Mouse (Mus musculus) ES-E14 (cell line): ENCODE data around the gene Disp1.

Experiments
- CHD2 ChIP-seq: IDR thresholded peaks from 2 replicates; pipeline ENCODE4 v1.6.1; 2014; ENCODE audit warnings: mild to moderate bottlenecking, low read depth, low read length, inconsistent platforms
- MAFK ChIP-seq: IDR thresholded peaks from 2 replicates; pipeline ENCODE4 v1.6.1; 2014; ENCODE audit warnings: mild to moderate bottlenecking, low read depth, low read length, inconsistent platforms; ENCODE audit not compliant: insufficient read depth
- ZC3H11A ChIP-seq: IDR thresholded peaks from 2 replicates; pipeline ENCODE4 v1.6.1; 2012; ENCODE audit warnings: low read depth, mild to moderate bottlenecking, inconsistent platforms, low read length, borderline replicate concordance
- ZNF384 ChIP-seq: IDR thresholded peaks from 2 replicates; pipeline ENCODE4 v1.6.1; 2012; ENCODE audit warnings: low read depth, low read length, inconsistent platforms

- TF ChIP-seq ZNF384 (no peak), CHD2 (no peak), ZC3H11A (no peak), MAFK (no peak)
These were observed 35.8 kb downstream of the Disp1 start for GRCm38 (mm10) chr1:183185560-183185959.
